Mouse (Mus musculus) lung, postnatal 0 days (tissue): ENCODE data around the gene Tefm.

ENCODE experiments used
- CTCF ChIP-seq: IDR thresholded peaks from 2 replicates; pipeline ENCODE4 v1.5.1; 2016; ENCODE audit warnings: antibody characterized with exemption, mild to moderate bottlenecking
- EP300 ChIP-seq: IDR thresholded peaks from 2 replicates; pipeline ENCODE4 v1.6.1; 2016; ENCODE audit warnings: antibody characterized with exemption, mild to moderate bottlenecking, control low read depth

DNA sequence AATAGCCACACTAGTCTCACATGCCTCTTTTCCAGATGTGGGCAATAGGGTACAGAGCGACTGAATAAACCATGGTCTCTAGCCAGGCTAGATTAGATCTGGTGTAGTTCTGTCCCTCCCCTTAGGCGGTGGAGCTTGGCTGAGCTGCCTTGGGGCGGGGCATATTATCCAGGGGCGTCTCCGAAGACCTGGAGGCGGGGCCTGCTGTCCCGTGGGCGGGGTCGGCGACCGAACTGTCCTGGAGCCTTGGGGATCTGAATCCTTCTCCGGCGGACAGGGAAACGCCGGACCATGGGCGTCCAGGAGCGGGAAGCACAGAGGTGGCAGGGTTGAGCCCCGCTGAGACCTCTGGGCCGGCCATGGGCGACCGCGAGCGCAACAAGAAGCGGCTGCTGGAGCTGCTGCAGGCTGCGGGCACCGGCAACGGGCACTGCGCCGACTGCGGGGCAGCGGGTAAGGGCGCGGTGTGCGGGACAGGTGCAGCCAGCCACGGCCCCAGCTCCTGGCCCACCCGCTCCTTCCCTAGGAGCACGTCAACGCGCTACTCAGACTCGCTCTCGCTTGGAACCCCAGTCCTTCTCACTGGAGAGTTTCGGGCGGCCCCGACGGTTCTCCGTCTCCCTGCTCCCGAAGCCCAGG, 12.0 kb upstream of the Tefm start, which contains the start of gene Adap2:
- TF ChIP-seq CTCF: no peak
- no peak for TF ChIP-seq EP300
